Mouse (Mus musculus): ENCODE measurements at regions not wholly inside any gene's neighbourhood (a gene's known extent, or its start where the extent isn't known, plus 50 kb on each side); places are given as distances from the start of the nearest gene placed in this dataset.

DNA sequence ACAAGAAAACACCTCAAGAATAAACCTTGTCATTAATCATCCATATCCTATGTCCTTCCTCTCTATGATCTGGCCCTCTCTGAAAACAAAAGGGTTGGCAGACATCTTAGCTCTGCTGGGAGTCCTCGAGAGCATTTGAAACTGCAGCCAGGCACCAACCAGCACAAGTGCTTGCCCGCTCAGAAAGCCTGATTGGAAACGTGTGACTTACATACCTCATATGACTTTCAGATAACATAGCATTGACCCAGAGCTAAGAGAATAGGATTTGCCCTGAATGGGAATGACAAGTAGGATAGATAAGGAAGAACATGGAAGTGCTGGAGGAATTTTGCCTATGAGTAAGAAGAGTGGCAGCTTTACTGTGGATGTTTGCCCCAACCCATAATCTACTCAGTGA is 447.1 kb upstream of the Dab2 start:
- TF ChIP-seq POLR2A (IDR thresholded peaks at IDR 0.05; ENCODE audit: extremely low read depth, insufficient read depth, low read length): no peak
- no peak for TF ChIP-seq CTCF (IDR thresholded peaks at IDR 0.05; ENCODE audit: extremely low read depth, insufficient read depth, low read length)
